9 mouse cellular contexts compared by ENCODE assay signal in genomic region chr13:34575179-34575996, GRCm38 (mm10).
A peak's percentile ranks its signal among the peaks of the same experiment; 100 is the strongest.
DNase-seq lines count a peak whose midpoint lies in the region; ATAC-seq and TF ChIP-seq lines count a peak whose summit lies in the region.
"Had no signal": no experiment of that assay in that cellular context is flagged by ENCODE, and none has a peak within 500 bp of the region (broad histone marks: within the 10 kb centered on the region; RNA-seq: fewer than 3 reads in every experiment).

No protein-coding gene starts in this region.

- no peaks in the 10 kb centered on the region for H3K9me3 ChIP-seq in embryonic facial prominence, embryonic 14.5 days (ENCODE audit: control insufficient read depth, low read length)
- no peaks in the 10 kb centered on the region for H3K9me3 ChIP-seq in embryonic facial prominence, embryonic 10.5 days

- H3K27me3 ChIP-seq in embryonic facial prominence, embryonic 14.5 days (replicated peaks; ENCODE audit: control insufficient read depth, insufficient read depth, low read length), result no peaks in the 10 kb centered on the region
- no peaks in the 10 kb centered on the region for H3K27me3 ChIP-seq in embryonic facial prominence, embryonic 10.5 days (replicated peaks; ENCODE audit: low read depth, poor library complexity, severe bottlenecking)
- no peaks in the 10 kb centered on the region; the same call in 1 of the 2 replicates for H3K27me3 ChIP-seq in cerebellum, adult 2 months (ENCODE audit: control insufficient read depth, insufficient read depth, low read length)

- H3K4me2 ChIP-seq in embryonic facial prominence, embryonic 14.5 days (ENCODE audit: low read depth, low read length), result no peak overlapping the region

- H3K4me1 ChIP-seq in embryonic facial prominence, embryonic 14.5 days (ENCODE audit: control insufficient read depth, insufficient read depth, low read length), result no peaks in the 10 kb centered on the region
- H3K4me1 ChIP-seq in embryonic facial prominence, embryonic 10.5 days, result 0 out of 2 replicates have a peak, but pooled peaks cover 2% of the 10 kb centered on the region
- H3K4me1 ChIP-seq in cerebellum, adult 2 months (ENCODE audit: control insufficient read depth, insufficient read depth, low read length), result peaks cover 4% of the 10 kb centered on the region; the same call in 1 of the 2 replicates

- no peak overlapping the region for H3K9ac ChIP-seq in embryonic facial prominence, embryonic 14.5 days (ENCODE audit: low read depth, low read length)

- no peak overlapping the region for H3K4me3 ChIP-seq in embryonic facial prominence, embryonic 14.5 days (ENCODE audit: low read depth, low read length)
- no peak overlapping the region for H3K4me3 ChIP-seq in embryonic facial prominence, embryonic 10.5 days
- no peak overlapping the region for H3K4me3 ChIP-seq in cerebellum, adult 2 months (replicated peaks; ENCODE audit: insufficient read depth, low read depth, low read length)

- H3K27ac ChIP-seq in embryonic facial prominence, embryonic 14.5 days (replicated peaks; ENCODE audit: low read depth, low read length), result no peak overlapping the region
- H3K27ac ChIP-seq in embryonic facial prominence, embryonic 10.5 days (replicated peaks), result no peak overlapping the region
- H3K27ac ChIP-seq in cerebellum, adult 2 months (ENCODE audit: insufficient read depth, low read length), result no peak overlapping the region

- no peaks in the 10 kb centered on the region for H3K36me3 ChIP-seq in embryonic facial prominence, embryonic 14.5 days (ENCODE audit: control insufficient read depth, insufficient read depth, low read length)
- H3K36me3 ChIP-seq in embryonic facial prominence, embryonic 10.5 days (replicated peaks), result no peaks in the 10 kb centered on the region

- DNase-seq in embryonic facial prominence, embryonic 14.5 days (ENCODE audit: low spot score), result peak; percentile 38
- DNase-seq in embryonic facial prominence, embryonic 10.5 days (ENCODE audit: low spot score), result no peak
- peak; percentile 8 for DNase-seq in right cerebral cortex, adult 18-20 months
- DNase-seq in right cerebral cortex, postnatal 14 days, result no peak
- DNase-seq in left cerebral cortex, adult 9 months (ENCODE audit: low spot score in 2 of 2), result peak; percentile 5 to 21
- peak; percentile 46 for DNase-seq in telencephalon, adult 2 months (ENCODE audit: low read depth, low spot score)
- DNase-seq in spleen, postnatal 36 days (ENCODE audit: low spot score in 2 of 2), result no peak
- no peak for DNase-seq in cerebellum, adult 2 months
- DNase-seq: kidney, adult 8-10 months had no signal

- 54% methylated on average over 2 of the region's 2 CpGs for WGBS in embryonic facial prominence, embryonic 14.5 days
- WGBS in embryonic facial prominence, embryonic 10.5 days, result 86% methylated on average over 2 of the region's 2 CpGs
- 33% methylated on average over 2 of the region's 2 CpGs for WGBS in cerebellum, adult 2 months

- no peak for TF ChIP-seq POLR2A in cerebellum, adult 2 months (IDR thresholded peaks at IDR 0.05; ENCODE audit: borderline replicate concordance, insufficient read depth, low read length)

- no peak; the same call in 1 of the 2 replicates for ATAC-seq in embryonic facial prominence, embryonic 14.5 days (ENCODE audit: low read depth)

- TF ChIP-seq CTCF in cerebellum, adult 2 months (IDR thresholded peaks at IDR 0.05; ENCODE audit: borderline replicate concordance, insufficient read depth, low read depth, low read length), result no peak

Comparison
In these comparisons a context has a peak if more than half of its experiments do, and no peak if none do; other contexts are left out.
1. DNase-seq: peak in embryonic facial prominence, embryonic 14.5 days (single experiment), right cerebral cortex, adult 18-20 months (single experiment), left cerebral cortex, adult 9 months (2 of 2) and telencephalon, adult 2 months (single experiment); none in embryonic facial prominence, embryonic 10.5 days (single experiment), right cerebral cortex, postnatal 14 days (single experiment), spleen, postnatal 36 days (0 of 2) and cerebellum, adult 2 months (0 of 2).